Mouse (Mus musculus): ENCODE results near the gene Ap2s1. TPM values are rescaled to one million over a fixed set of nuclear protein-coding genes. Genes with fewer than 3 reads are reported as not detected.
A peak's percentile ranks its signal among the peaks of the same experiment; 100 is the strongest.

Ap2s1 gene
- polyA plus RNA-seq, 1 experiment from 2014 or later: 278 TPM

DNA sequence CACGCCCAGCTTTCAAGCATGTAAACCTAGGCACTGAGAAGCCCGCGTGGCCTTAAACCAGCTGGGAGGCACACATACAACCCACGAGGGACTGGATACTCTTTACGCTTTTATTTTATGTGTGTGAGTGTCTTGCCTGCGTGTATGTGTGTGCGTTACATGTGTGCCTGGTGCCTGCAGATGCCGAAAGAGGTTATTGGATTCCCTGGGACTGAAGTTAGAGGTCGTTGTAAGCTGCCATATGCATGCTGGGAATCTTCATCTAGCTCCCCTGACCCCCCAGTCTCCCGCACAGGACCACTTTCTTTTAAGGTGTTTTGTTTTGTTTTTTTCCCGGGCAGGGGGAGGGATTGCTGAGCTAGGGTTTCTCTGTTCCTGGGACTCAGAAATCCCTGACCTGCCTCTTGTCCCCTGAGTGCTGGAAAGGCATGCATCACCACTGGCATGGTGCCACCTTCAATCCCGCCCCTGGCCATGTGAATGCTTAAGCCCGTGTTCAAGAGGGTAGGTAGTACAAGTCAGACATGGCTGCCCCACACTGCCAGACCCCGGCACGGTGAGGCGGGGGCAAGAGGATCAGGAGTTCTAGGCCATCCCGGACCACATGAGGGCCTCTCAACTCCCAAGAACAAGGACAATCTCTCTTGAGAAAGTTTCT, 45.7 kb downstream of the Ap2s1 start:
- Histone ChIP-seq H3K4me1 (peaks cover 47% of the 10 kb centered on the region), H3K27ac (replicated peaks) (peak overlapping the region; percentile 85), H3K36me3 (peaks cover 40% of the 10 kb centered on the region), H3K9me3 (replicated peaks) (no peaks in the 10 kb centered on the region), H3K4me3 (peak overlapping the region; percentile 75), H3K27me3 (ENCODE audit: low read depth, poor library complexity, severe bottlenecking) (no peaks in the 10 kb centered on the region)
- DNase-seq (ENCODE audit: low spot score): no peak
- 52% methylated on average over 17 of the region's 17 CpGs for WGBS

DNA sequence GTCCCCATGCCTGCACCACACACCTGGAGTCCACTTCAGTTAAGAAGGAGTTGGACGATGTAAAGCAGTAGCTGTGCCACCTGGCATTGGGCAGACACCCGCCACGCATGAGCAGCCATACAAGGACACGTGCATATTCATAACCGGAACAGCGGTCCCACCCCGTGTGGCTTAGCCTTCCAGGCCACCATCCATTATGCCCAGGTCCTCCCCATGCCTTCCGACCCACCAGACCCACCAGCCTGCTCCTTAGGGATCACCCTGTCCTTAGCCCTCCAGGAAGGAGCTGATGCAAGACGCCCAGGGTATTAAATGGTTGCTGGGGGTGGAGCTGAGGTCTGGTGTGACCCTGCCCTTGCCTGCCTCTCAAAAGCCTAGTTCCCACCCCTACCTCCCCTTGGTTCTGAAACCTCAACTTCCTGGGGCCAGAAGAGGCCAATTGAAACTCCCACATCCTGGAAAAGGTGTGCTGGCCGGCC, 46.3 kb downstream of the Ap2s1 start:
- Histone ChIP-seq H3K27me3 (ENCODE audit: low read depth, poor library complexity, severe bottlenecking) (no peaks in the 10 kb centered on the region), H3K36me3 (peaks cover 46% of the 10 kb centered on the region), H3K27ac (replicated peaks) (peak overlapping the region; percentile 52; the same call in 1 of the 2 replicates), H3K9me3 (replicated peaks) (no peaks in the 10 kb centered on the region), H3K4me3 (peak overlapping the region; percentile 75), H3K4me1 (peaks cover 47% of the 10 kb centered on the region)
- DNase-seq (ENCODE audit: low spot score): no peak
- WGBS: 80% methylated on average over 10 of the region's 10 CpGs

DNA sequence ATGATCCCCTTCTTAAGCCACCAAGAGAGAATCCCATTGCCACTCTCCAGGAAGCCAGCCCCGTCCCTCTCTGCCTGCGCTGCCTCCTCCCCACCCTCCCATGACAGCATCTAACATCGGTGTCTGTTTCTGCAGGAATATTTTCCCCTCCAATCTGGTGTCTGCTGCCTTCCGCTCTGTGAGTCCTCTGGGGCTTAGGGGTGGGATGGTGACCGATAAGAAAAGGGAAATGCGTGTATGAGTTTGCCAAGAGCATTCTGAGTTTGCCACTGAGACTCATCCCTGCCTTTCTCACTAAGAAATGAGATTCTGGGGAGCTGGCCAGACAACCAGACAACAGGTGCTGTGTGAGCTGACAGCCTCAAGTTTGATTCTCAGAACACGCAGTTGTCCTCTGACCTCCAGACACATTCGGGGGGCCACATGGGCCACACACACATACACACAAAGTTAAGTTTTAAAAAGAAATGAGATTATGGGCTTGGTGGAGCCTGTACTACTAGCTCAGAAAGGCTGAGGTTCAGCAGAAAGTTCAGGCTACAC, 47.4 kb downstream of the Ap2s1 start:
- H3K36me3 ChIP-seq: peaks cover 57% of the 10 kb centered on the region
- peaks cover 46% of the 10 kb centered on the region for H3K4me1 ChIP-seq
- no peak overlapping the region for H3K27ac ChIP-seq (replicated peaks)
- H3K9me3 ChIP-seq (replicated peaks): no peaks in the 10 kb centered on the region
- no peak overlapping the region for H3K4me3 ChIP-seq
- no peaks in the 10 kb centered on the region for H3K27me3 ChIP-seq (ENCODE audit: low read depth, poor library complexity, severe bottlenecking)
- no peak for DNase-seq (ENCODE audit: low spot score)
- 90% methylated on average over 8 of the region's 8 CpGs for WGBS

DNA sequence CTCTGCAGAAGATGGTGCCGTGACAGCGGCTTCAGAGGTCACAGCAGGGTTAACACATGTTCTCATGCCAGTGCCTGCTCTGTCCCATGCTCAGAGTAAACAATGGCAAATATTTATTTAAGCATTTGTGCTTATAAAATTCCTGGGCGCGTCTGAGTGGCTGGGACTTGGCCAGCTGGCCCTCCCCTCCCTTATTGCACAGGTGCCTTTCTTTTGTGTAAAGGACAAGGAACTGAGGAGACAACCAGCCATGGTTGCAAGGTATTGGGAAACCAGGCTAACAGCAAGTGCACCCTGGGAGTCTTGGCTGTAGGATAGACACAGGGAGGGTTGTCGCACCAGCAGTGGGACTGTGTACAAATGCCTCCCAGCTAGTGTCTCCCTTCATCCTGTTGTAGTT, 54.1 kb downstream of the Ap2s1 start:
- WGBS: 82% methylated on average over 5 of the region's 5 CpGs
- H3K36me3 ChIP-seq: peaks cover 97% of the 10 kb centered on the region

DNA sequence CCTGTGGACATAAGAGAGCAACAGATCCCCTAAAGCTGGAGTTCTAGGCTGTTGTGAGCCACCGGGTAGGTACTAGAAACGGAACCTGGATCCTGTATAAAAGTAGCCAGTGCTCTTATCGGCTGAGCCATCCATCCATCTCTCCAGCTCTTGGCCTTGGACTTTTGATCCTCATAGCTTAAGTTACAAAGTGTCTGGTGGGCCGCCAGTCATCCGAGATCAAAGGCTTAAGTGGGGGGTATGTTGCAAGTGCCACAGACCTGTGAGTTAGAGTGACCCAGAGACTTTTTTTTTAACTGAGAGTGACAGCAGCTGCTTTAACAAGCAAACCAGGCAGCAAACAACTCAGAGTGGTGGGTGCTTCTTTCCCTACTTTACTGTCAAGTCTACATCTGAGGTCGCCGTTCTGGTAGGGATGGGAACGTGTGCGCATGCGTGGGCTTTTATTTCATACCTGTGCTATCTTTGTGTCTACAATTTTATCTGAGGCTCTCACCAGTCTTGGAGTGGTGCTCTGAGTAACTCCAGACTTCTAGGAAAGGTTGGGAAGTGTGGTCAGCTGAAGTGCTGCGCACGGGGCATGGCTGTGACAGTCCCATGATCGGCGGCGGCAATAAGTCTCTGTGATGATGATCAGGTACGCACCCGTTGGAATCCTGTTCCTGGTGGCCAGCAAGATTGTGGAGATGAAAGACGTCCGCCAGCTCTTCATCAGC, 55.0 kb downstream of the Ap2s1 start:
- Histone ChIP-seq H3K4me1 (no peaks in the 10 kb centered on the region), H3K9me3 (replicated peaks) (no peaks in the 10 kb centered on the region), H3K36me3 (peaks cover 97% of the 10 kb centered on the region), H3K27me3 (ENCODE audit: low read depth, poor library complexity, severe bottlenecking) (no peaks in the 10 kb centered on the region), H3K4me3 (no peak overlapping the region), H3K27ac (replicated peaks) (no peak overlapping the region)
- 92% methylated on average over 19 of the region's 19 CpGs for WGBS
- no peak for DNase-seq (ENCODE audit: low spot score)

More for the DNA sequence above, 54.1 kb downstream of the Ap2s1 start:
- no peak for DNase-seq (ENCODE audit: low spot score)
- Histone ChIP-seq H3K9me3 (replicated peaks) (no peaks in the 10 kb centered on the region), H3K27me3 (ENCODE audit: low read depth, poor library complexity, severe bottlenecking) (no peaks in the 10 kb centered on the region), H3K27ac (replicated peaks) (no peak overlapping the region), H3K4me3 (no peak overlapping the region), H3K4me1 (no peaks in the 10 kb centered on the region)

DNA sequence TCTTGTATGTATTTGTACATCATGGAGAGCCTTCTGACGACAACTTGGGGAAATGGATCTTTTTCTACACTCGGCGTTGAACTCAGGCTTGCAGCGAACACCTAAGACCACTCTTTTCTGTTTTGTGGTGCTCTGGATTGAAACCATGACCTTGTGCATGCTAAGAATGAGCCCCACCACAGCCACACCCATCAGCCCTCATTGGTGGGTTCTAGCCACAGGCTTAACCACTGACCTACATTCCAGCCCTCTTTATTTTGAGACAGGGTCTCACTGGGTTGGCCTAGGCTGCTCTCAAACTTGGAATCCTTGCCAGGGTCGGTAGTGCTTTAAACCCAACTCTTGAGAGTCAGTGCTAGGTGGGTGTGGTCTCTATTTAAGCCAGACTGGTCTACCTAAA, 56.7 kb downstream of the Ap2s1 start:
- H3K4me1 ChIP-seq: no peaks in the 10 kb centered on the region
- no peak overlapping the region for H3K27ac ChIP-seq (replicated peaks)
- no peak for DNase-seq (ENCODE audit: low spot score)
- H3K36me3 ChIP-seq: peaks cover 94% of the 10 kb centered on the region
- WGBS: 95% methylated on average over 5 of the region's 5 CpGs
- no peaks in the 10 kb centered on the region for H3K9me3 ChIP-seq (replicated peaks)
- no peak overlapping the region for H3K4me3 ChIP-seq
- no peaks in the 10 kb centered on the region for H3K27me3 ChIP-seq (ENCODE audit: low read depth, poor library complexity, severe bottlenecking)

Other genes with a start within 250 kb of the Ap2s1 start
- gene Arhgap35, start 123.4 kb upstream of the Ap2s1 start, polyA plus RNA-seq (2016; fragmentation: Nextera tagmentation; extraction: Ambion mirVana): 25.4 and 31.0 TPM in 2 replicates
- 0.10 TPM in 1 of 2 replicates, not detected in the other for gene Ceacam15, start 62.7 kb upstream of the Ap2s1 start, polyA plus RNA-seq (2016; fragmentation: Nextera tagmentation; extraction: Ambion mirVana)
- gene Ceacam9, start 16.5 kb upstream of the Ap2s1 start, polyA plus RNA-seq (2016; fragmentation: Nextera tagmentation; extraction: Ambion mirVana): not detected in 2 replicates
- 40.1 and 40.4 TPM in 2 replicates for gene Slc1a5, start 42.9 kb downstream of the Ap2s1 start, polyA plus RNA-seq (2016; fragmentation: Nextera tagmentation; extraction: Ambion mirVana)
- gene Strn4, start 77.5 kb downstream of the Ap2s1 start, polyA plus RNA-seq (2016; fragmentation: Nextera tagmentation; extraction: Ambion mirVana): 108 and 137 TPM in 2 replicates
- 28.3 and 32.9 TPM in 2 replicates for gene Fkrp, start 78.3 kb downstream of the Ap2s1 start, polyA plus RNA-seq (2016; fragmentation: Nextera tagmentation; extraction: Ambion mirVana)
- gene Prkd2, start 104.5 kb downstream of the Ap2s1 start, polyA plus RNA-seq (2016; fragmentation: Nextera tagmentation; extraction: Ambion mirVana): 11.1 and 11.8 TPM in 2 replicates
- 1.9 and 2.2 TPM in 2 replicates for gene Dact3, start 136.9 kb downstream of the Ap2s1 start, polyA plus RNA-seq (2016; fragmentation: Nextera tagmentation; extraction: Ambion mirVana)
- gene Gng8, start 153.4 kb downstream of the Ap2s1 start, polyA plus RNA-seq (2016; fragmentation: Nextera tagmentation; extraction: Ambion mirVana): 5.4 and 8.5 TPM in 2 replicates
- 0.17 and 0.56 TPM in 2 replicates for gene Ptgir, start 168.1 kb downstream of the Ap2s1 start, polyA plus RNA-seq (2016; fragmentation: Nextera tagmentation; extraction: Ambion mirVana)
- 174 and 180 TPM in 2 replicates for gene Calm3, start 185.7 kb downstream of the Ap2s1 start, polyA plus RNA-seq (2016; fragmentation: Nextera tagmentation; extraction: Ambion mirVana)
- gene Pnmal2, start 206.3 kb downstream of the Ap2s1 start, polyA plus RNA-seq (2016; fragmentation: Nextera tagmentation; extraction: Ambion mirVana): 4.1 and 11.7 TPM in 2 replicates
- gene Pnmal1, start 221.3 kb downstream of the Ap2s1 start, polyA plus RNA-seq (2016; fragmentation: Nextera tagmentation; extraction: Ambion mirVana): 9.8 and 17.4 TPM in 2 replicates
- 1.3 TPM in 2 replicates for gene Gm42372, start 244.7 kb downstream of the Ap2s1 start, polyA plus RNA-seq (2016; fragmentation: Nextera tagmentation; extraction: Ambion mirVana)